Mouse (Mus musculus): ENCODE data around the gene Plpp7.

DNA sequence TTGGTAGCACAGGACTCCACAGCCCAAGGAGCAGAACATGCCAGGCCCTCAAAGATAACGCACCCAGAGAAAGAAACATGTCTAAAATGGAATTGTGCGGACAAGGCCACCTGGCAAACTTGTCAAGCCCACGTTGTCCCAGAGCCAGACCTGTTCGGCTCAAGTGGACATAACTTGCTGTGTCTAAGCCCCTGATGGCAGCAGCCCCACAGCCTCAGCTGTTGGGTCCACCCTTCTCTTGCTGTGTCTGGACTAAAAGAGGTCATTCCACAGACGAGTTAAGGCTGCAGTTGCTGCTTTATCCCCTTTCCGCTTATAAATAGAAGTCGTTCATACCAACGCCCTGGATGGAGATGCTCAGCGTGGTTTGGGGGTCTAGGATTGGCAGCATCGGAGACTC lies 38.8 kb upstream of the Plpp7 start:
- TF ChIP-seq CTCF (IDR thresholded peaks at IDR 0.05; ENCODE audit: low read depth) (no peak), EP300 (optimal IDR thresholded peaks at IDR 0.05) (no peak)

Data from stomach, postnatal 0 days (tissue).